Mouse (Mus musculus) midbrain, embryonic 14.5 days (tissue): Measurements from ENCODE around the gene Dynlt1f. TPM values are rescaled to one million over a fixed set of nuclear protein-coding genes. Genes with fewer than 3 reads are reported as not detected.
"Not testable (repeated sequence)": the region's sequence is repeated elsewhere in the genome, so short reads cannot be mapped to it uniquely, and the experiment has no call there.

Experiments used
- ATAC-seq: fragments of 200-750 bp; cut with Nextera tagmentation; 2 replicates; pipeline ENCODE4 v1.8.0; 2017; ENCODE audit warnings: moderate number of reproducible peaks, moderate library complexity; ENCODE audit not compliant: low FRiP score, low TSS enrichment
- DNase-seq: peaks from one replicate; pipeline ENCODE4 v3.0.0-alpha.2; 2015
- H3K27ac ChIP-seq: fragments of 300-500 bp; sonication (generic); replicated peaks from 2 replicates; pipeline ENCODE4 v1.5.1; 2014; ENCODE audit warnings: mild to moderate bottlenecking, low read depth, low read length, moderate library complexity
- H3K27me3 ChIP-seq: fragments of 300-500 bp; sonication (generic); 2 replicates; pipeline ENCODE4 v1.6.1; 2014; ENCODE audit warnings: low read length, control low read depth, mixed read lengths; ENCODE audit not compliant: control insufficient read depth, insufficient read depth
- H3K36me3 ChIP-seq: fragments of 300-500 bp; sonication (generic); 2 replicates; pipeline ENCODE4 v1.6.1; 2014; ENCODE audit warnings: low read length, control low read depth; ENCODE audit not compliant: control insufficient read depth, insufficient read depth
- H3K4me1 ChIP-seq: fragments of 300-500 bp; sonication (generic); 2 replicates; pipeline ENCODE4 v1.6.1; 2014; ENCODE audit warnings: mild to moderate bottlenecking, antibody characterized with exemption, low read length, control low read depth; ENCODE audit not compliant: control insufficient read depth, insufficient read depth
- H3K4me2 ChIP-seq: fragments of 300-500 bp; sonication (generic); 2 replicates; pipeline ENCODE4 v1.6.1; 2014; ENCODE audit warnings: mild to moderate bottlenecking, low read length, moderate library complexity
- H3K4me3 ChIP-seq: fragments of 300-500 bp; sonication (generic); replicated peaks from 2 replicates; pipeline ENCODE4 v1.5.1; 2014; ENCODE audit warnings: low read depth, low read length
- H3K9ac ChIP-seq: fragments of 300-500 bp; sonication (generic); replicated peaks from 2 replicates; pipeline ENCODE4 v1.6.1; 2014; ENCODE audit warnings: mild to moderate bottlenecking, low read length, moderate library complexity
- H3K9me3 ChIP-seq: fragments of 300-500 bp; sonication (generic); 2 replicates; pipeline ENCODE4 v1.6.1; 2016; ENCODE audit warnings: low read length, control low read depth, mixed read lengths; ENCODE audit not compliant: control insufficient read depth
- WGBS: fragments of 180-500 bp; shearing (Covaris S2); extraction: QIAGEN DNeasy Blood & Tissue Kit; methylation state at CpG from one replicate; pipeline ENCODE4 v1.1.7; 2014; 5-methylcytosine and 5-hydroxymethylcytosine counted together
- polyA plus RNA-seq: library from polyadenylated mRNA; unstranded; fragments of >200 nt; fragmentation: Nextera tagmentation; extraction: Ambion mirVana; gene quantifications from 2 replicates; pipeline ENCODE4 v1.2.1, GENCODE M21; 2014

Gene Dynlt1f
- polyA plus RNA-seq, 1 experiment from 2014 or later = 370 TPM

DNA sequence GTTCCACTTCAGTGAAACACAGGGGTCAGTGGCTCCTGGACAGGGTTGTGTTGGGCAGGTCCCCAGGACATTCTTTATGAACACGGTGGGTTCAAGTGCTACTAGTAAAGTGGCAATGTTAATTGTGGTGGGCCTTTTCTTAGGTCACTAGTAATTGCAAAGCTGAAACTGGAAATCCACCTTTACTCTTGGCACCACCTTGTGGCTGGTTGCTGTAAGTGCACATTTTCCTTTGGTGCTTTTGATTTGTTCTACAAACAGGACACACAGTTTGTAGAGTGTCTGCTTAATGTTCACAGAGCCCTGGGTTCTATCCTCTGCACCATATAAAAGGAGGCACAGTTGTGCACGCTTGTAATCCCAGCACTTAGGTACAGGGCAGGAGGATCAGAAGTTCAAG is 35.9 kb upstream of the Dynlt1f start:
- H3K4me2 ChIP-seq, H3K9me3 ChIP-seq, ATAC-seq, H3K9ac ChIP-seq, H3K4me1 ChIP-seq, H3K36me3 ChIP-seq, H3K27ac ChIP-seq, H3K4me3 ChIP-seq, H3K27me3 ChIP-seq: not testable (repeated sequence)
- WGBS = 8% methylated on average over 2 of the region's 2 CpGs
- peak; percentile 77 for DNase-seq

DNA sequence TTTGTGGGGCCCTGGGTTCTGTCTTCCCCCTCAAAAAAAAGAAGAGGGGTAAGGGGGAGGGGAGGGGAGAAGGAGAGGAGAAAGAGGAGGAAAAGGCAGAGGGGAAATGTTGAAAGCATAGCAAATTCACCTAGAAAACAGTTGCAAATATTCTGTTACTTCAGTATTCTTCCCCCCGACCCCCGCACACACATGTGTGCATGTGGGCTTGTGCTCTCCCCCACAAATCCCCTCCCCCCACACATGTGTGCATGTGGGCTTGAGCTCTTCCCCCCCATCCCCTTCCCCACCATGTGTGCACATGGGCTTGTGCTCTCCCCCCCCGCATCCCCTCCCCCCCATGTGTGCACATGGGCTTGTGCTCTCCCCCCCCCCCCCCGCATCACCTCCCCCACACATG is 33.6 kb upstream of the Dynlt1f start:
- DNase-seq, ATAC-seq, H3K4me3 ChIP-seq, H3K27me3 ChIP-seq, H3K9me3 ChIP-seq, H3K4me2 ChIP-seq, H3K9ac ChIP-seq, H3K36me3 ChIP-seq, H3K4me1 ChIP-seq, H3K27ac ChIP-seq: not testable (repeated sequence)
- 86% methylated on average over 3 of the region's 4 CpGs for WGBS

DNA sequence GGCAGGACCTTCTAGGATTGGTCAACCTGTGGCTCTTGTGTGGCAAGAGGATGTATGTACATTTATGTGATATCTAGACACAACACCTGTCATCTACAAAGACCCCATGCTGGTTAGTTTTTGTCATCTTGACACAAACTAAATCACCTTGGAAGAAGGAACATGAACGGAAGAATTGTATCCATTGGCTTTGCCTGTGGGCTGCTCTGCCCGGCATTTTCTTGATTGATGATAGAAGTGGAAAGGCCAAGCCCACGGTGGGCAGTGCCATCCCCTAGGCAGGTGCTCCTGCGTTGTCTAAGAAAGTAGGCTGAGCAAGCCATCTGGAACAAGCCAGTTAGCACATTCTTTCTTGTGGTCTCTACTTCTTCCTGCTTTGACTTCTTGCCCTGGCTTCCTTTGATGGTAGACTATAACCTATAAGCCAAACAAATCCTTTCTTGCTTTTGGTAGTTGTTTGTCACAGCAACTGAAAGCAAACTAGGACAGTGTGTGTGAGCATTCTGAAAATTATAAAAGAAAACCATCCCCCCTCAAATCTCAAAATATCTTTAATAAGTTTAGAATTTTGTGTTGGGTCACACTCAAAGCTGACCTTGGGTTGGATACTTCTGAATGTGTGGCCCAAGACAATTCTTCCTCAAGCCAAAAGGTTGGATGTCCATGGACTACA is 30.7 kb upstream of the Dynlt1f start:
- H3K4me3 ChIP-seq, H3K4me1 ChIP-seq, H3K9ac ChIP-seq, ATAC-seq, H3K9me3 ChIP-seq, DNase-seq, H3K4me2 ChIP-seq, H3K27ac ChIP-seq, H3K27me3 ChIP-seq, H3K36me3 ChIP-seq: not testable (repeated sequence)
- 87% methylated on average over 2 of the region's 4 CpGs for WGBS

DNA sequence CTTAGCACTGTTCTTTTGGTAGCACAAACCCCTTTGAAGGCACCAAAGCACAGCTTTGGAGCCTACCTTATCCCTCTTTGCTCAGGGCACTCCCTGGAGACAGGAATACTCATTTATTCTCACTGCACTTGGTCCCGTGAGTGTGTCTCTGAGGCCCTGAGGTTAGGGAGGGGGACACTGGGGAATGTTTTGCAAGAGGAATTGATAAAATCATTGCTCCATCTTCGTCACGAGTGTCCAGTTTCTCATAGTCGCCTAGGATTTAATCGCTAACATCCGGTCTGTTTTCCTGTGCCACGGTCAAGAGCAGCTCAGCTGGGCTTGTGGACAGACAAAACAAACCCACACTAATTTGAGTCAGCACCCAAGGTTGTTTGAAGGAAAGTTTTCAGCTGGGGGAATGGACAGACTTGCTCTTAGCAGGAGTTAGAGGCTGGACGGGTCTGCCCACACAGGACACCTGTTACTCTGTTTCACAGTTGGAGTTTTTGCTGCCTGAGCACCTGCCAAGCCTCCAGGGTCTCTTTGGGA is 29.7 kb upstream of the Dynlt1f start:
- not testable (repeated sequence) for H3K4me2 ChIP-seq, H3K27ac ChIP-seq, ATAC-seq, H3K27me3 ChIP-seq, H3K4me3 ChIP-seq, H3K4me1 ChIP-seq, H3K36me3 ChIP-seq, DNase-seq, H3K9ac ChIP-seq, H3K9me3 ChIP-seq
- WGBS = 17% methylated on average over 2 of the region's 8 CpGs

DNA sequence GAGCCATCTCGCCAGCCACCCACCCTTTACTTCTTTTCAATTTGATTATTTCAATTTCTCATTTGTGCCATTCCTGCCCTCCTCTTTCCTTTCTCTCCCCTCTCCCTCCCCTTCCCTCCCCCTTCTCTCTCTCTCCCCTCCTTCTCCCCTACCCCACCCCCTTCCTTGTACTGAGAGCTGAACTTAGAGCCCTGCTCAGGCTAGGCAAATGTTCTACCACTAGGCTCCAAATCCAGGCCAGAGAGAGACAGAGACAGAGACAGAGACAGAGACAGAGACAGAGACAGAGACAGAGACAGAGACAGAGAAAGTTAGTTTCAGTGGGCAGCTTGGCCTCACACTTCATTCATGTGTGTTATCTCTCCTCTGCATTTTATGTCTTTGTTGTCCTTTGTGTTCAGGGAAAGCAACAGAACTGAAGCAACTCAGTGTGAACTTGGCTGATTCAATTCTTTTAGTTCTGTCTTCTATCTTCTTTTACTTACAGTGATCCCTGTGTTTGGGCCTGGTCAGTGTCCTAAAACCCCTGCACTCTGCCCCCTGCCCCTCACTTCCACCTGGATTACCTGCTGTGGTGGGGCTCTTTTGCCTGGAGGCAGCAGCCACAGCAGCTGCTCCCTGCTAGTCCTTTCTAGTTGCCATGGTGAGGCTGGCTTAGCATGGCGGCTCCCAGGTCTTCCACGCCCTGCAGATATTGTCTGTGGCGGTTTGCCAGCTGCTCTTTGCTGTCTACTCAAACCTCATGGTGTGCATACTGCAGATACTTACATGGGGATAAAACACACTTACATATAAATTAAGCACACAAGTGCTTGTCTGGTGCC is 29.0 kb upstream of the Dynlt1f start:
- not testable (repeated sequence) for H3K4me2 ChIP-seq, H3K27me3 ChIP-seq, H3K4me3 ChIP-seq, H3K36me3 ChIP-seq, H3K9ac ChIP-seq, H3K4me1 ChIP-seq, H3K9me3 ChIP-seq
- DNase-seq (peak; percentile 4), ATAC-seq (peak; percentile 82)
- H3K27ac ChIP-seq = peak overlapping the region; percentile 63
- no CpG with 5 or more reads among the region's 4 CpGs for WGBS

DNA sequence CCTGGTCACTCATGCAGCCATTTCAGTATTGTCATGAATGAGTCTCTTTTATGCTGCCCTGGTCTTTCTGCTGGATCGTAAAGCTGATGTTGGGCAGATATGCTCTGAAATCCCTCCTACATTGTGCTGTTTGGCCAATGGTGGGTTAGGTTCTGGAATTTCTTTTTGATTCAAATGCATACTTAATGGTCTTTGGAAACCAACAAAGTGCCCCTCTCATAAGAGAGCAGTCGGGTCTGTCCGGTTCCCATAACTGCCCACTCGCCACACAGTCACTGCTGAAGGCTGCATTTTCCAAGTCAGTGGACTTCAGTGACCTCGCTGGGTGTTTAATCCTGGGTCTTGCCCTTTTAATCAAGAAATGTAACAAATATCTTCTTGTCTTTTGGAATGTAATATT is 28.0 kb upstream of the Dynlt1f start:
- not testable (repeated sequence) for H3K4me3 ChIP-seq, H3K4me1 ChIP-seq, H3K9me3 ChIP-seq, H3K36me3 ChIP-seq, DNase-seq, H3K27ac ChIP-seq, H3K27me3 ChIP-seq, ATAC-seq, H3K9ac ChIP-seq, H3K4me2 ChIP-seq
- WGBS = no CpG with 5 or more reads among the region's 5 CpGs

DNA sequence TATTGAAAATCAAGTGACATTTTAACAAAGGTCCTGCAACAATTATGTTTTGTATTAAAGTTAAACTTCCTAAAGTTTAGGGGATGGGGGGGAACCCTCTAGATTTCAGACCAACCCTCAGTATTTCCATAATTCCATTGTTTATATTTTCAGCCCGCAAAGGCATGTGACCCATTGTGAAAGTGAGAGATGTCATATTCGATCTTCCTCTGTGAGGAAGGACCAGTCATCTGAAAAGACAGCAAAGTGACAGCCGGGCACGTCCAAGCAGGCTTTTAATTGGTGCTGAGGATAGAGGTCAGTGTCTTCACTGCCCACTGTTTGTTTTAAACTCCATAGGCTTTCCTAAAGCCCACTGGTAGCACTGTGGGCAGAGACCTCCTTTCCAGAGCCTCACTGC is 26.0 kb upstream of the Dynlt1f start:
- WGBS = 82% methylated on average over 4 of the region's 4 CpGs
- not testable (repeated sequence) for DNase-seq, H3K9me3 ChIP-seq, H3K36me3 ChIP-seq, H3K27ac ChIP-seq, H3K4me3 ChIP-seq, ATAC-seq, H3K4me1 ChIP-seq, H3K27me3 ChIP-seq, H3K4me2 ChIP-seq, H3K9ac ChIP-seq

DNA sequence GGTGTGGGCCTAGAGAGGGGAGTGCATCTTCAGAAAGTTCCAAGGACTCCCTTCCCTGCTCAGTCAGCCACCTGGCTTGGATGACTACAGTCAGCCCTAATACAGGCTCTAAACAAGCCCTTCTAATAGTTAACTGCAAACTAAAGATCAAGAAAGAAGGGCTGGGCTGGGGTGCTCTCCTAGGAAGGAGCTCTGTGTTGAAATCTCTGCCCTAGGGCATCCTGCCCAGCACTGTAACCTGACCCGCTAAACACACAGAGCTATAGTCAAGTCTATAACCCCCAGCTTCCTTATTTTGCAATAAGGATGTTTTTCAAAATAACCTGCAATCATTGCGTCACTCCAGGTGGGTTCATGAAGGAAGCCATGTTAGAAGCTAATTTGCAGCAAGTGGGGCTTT is 22.4 kb upstream of the Dynlt1f start:
- WGBS = 71% methylated on average over 1 of the region's 2 CpGs
- H3K4me3 ChIP-seq = not testable (repeated sequence)

DNA sequence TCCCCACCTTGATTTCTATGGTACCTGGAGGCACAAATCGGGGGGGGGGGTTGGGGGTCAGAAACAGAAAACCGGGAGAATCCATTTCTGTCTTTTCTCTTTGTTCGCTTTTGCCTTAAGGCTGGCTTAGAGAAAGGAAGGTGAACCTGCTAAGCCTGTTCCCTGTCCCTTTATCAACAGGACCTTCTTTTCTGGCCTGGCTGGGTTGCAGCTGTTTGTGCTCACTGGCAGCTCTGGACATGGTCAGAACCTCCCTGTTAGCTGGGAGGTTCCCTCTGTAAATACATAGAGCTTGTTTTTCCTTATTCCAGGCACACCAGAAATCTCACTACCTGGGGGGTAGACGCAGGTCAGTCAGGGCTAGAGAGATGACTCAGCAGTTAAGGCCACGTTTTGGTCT is 18.6 kb upstream of the Dynlt1f start:
- not testable (repeated sequence) for H3K4me1 ChIP-seq, H3K36me3 ChIP-seq, H3K9me3 ChIP-seq, H3K9ac ChIP-seq, H3K27me3 ChIP-seq, ATAC-seq, H3K4me2 ChIP-seq, DNase-seq, H3K27ac ChIP-seq, H3K4me3 ChIP-seq
- 69% methylated on average over 5 of the region's 5 CpGs for WGBS

More for the DNA sequence above, 22.4 kb upstream of the Dynlt1f start:
- DNase-seq, H3K9ac ChIP-seq, H3K4me1 ChIP-seq, H3K36me3 ChIP-seq, ATAC-seq, H3K9me3 ChIP-seq, H3K27ac ChIP-seq, H3K27me3 ChIP-seq, H3K4me2 ChIP-seq: not testable (repeated sequence)
